Mouse (Mus musculus) lung, postnatal 14 days (tissue): ENCODE data around the gene Cygb.
"Not testable (repeated sequence)": the region's sequence is repeated elsewhere in the genome, so short reads cannot be mapped to it uniquely, and the experiment has no call there.

Experiments
- DNase-seq: peaks from one replicate; pipeline ENCODE4 v3.0.0; 2021

Gene Cygb

GRCm38 (mm10) chr11:116674616-116675379 is 20.7 kb upstream of the Cygb start:
- DNase-seq: no peak

GRCm38 (mm10) chr11:116673410-116673809 is 19.3 kb upstream of the Cygb start:
- DNase-seq: no peak

GRCm38 (mm10) chr11:116672595-116672994 is 18.5 kb upstream of the Cygb start:
- no peak for DNase-seq

- no peak for DNase-seq
These were observed 17.8 kb upstream of the Cygb start for GRCm38 (mm10) chr11:116671845-116672434.

- peak; percentile 99 for DNase-seq
These were observed 17.2 kb upstream of the Cygb start for GRCm38 (mm10) chr11:116671112-116671844.

- no peak for DNase-seq
These were observed 16.3 kb upstream of the Cygb start for GRCm38 (mm10) chr11:116670386-116670785.

- no peak for DNase-seq
These were observed 15.8 kb upstream of the Cygb start for GRCm38 (mm10) chr11:116669787-116670365.

GRCm38 (mm10) chr11:116669316-116669715 is 15.2 kb upstream of the Cygb start:
- no peak for DNase-seq

GRCm38 (mm10) chr11:116668839-116669238 is 14.7 kb upstream of the Cygb start:
- no peak for DNase-seq

- DNase-seq: no peak
These were observed 14.3 kb upstream of the Cygb start for GRCm38 (mm10) chr11:116668381-116668825.

GRCm38 (mm10) chr11:116667930-116668329 is 13.8 kb upstream of the Cygb start:
- DNase-seq: no peak

GRCm38 (mm10) chr11:116667012-116667411 is 12.9 kb upstream of the Cygb start:
- DNase-seq: not testable (repeated sequence)

GRCm38 (mm10) chr11:116666566-116666965 is 12.5 kb upstream of the Cygb start:
- peak; percentile 68 for DNase-seq

GRCm38 (mm10) chr11:116665289-116665688 is 11.2 kb upstream of the Cygb start:
- DNase-seq: no peak

GRCm38 (mm10) chr11:116661948-116662377 is 7.8 kb upstream of the Cygb start:
- no peak for DNase-seq

GRCm38 (mm10) chr11:116661291-116661947 is 7.3 kb upstream of the Cygb start:
- DNase-seq: no peak

GRCm38 (mm10) chr11:116660181-116660580 is 6.1 kb upstream of the Cygb start:
- DNase-seq: no peak

GRCm38 (mm10) chr11:116659027-116659621 is 5.0 kb upstream of the Cygb start:
- DNase-seq: no peak

GRCm38 (mm10) chr11:116658238-116658637 is 4.1 kb upstream of the Cygb start:
- no peak for DNase-seq

GRCm38 (mm10) chr11:116657311-116658223 is 3.5 kb upstream of the Cygb start:
- peak; percentile 93 for DNase-seq
